Comparison of ENCODE assay signal across 8 mouse cellular contexts in genomic region chr7:80294062-80294763, GRCm38 (mm10). TPM values are rescaled to one million over a fixed set of nuclear protein-coding genes. Genes with fewer than 3 reads are reported as not detected.
DNase-seq lines count a peak whose midpoint lies in the region; ATAC-seq and TF ChIP-seq lines count a peak whose summit lies in the region.

Prc1 (plus strand) TSS chr7:80294450.

- H3K27me3 ChIP-seq in forebrain, embryonic 15.5 days, result no peaks in the 10 kb centered on the region

- intact Hi-C loops in heart, postnatal 25 days (cut with DNase I), result no loop called here

- WGBS in forebrain, embryonic 15.5 days, result under 1% methylated on average over 52 of the region's 52 CpGs
- WGBS in lung, adult 2 months, result under 1% methylated on average over 52 of the region's 52 CpGs

- TF ChIP-seq POLR2A in lung, adult 2 months (IDR thresholded peaks at IDR 0.05; ENCODE audit: borderline replicate concordance, extremely low read depth, low read depth, low read length), result peak; percentile 48; the same call in 1 of the 2 replicates

- ATAC-seq in forebrain, embryonic 15.5 days (replicated peaks), result peak; percentile 99
- peak; percentile 99 for ATAC-seq in neutrophil, adult 5-6 weeks (ENCODE audit: extremely low read depth, insufficient number of reproducible peaks, low FRiP score, poor library complexity, severe bottlenecking)

- H3K9me3 ChIP-seq in ES-E14 (ENCODE audit: control insufficient read depth, insufficient read depth, low read depth, low read length), result no peaks in the 10 kb centered on the region
- H3K9me3 ChIP-seq in forebrain, embryonic 15.5 days, result no peaks in the 10 kb centered on the region

- no peak for TF ChIP-seq CTCF in lung, adult 2 months (IDR thresholded peaks at IDR 0.05; ENCODE audit: insufficient read depth, low read length)

- peaks cover 14% of the 10 kb centered on the region; the same call in 1 of the 2 replicates for H3K36me3 ChIP-seq in ES-E14 (ENCODE audit: control insufficient read depth, insufficient read depth, low read length, poor library complexity, severe bottlenecking)
- H3K36me3 ChIP-seq in forebrain, embryonic 15.5 days, result peaks cover 20% of the 10 kb centered on the region

- peak within 1 kb of the TSS; percentile 79 for H3K27ac ChIP-seq in ES-E14 (ENCODE audit: insufficient read depth, low read depth, low read length, poor library complexity, severe bottlenecking)
- peak within 1 kb of the TSS; percentile 72 for H3K27ac ChIP-seq in forebrain, embryonic 15.5 days (replicated peaks)

- H3K4me1 ChIP-seq in ES-E14 (ENCODE audit: control insufficient read depth in 2 of 2, insufficient read depth in 2 of 2, low read length in 2 of 2, poor library complexity in 1 of 2), result peaks cover 3 to 4% of the 10 kb centered on the region in 2 experiments; a peak in 2 of 4 replicates
- peaks cover 26% of the 10 kb centered on the region for H3K4me1 ChIP-seq in forebrain, embryonic 15.5 days
- H3K4me1 ChIP-seq in lung, adult 2 months (ENCODE audit: control insufficient read depth, insufficient read depth, low read length), result peaks cover 2% of the 10 kb centered on the region

- H3K9ac ChIP-seq in ES-E14 (ENCODE audit: insufficient read depth, low read depth, low read length, poor library complexity, severe bottlenecking), result peak within 1 kb of the TSS; percentile 96
- H3K9ac ChIP-seq in forebrain, embryonic 15.5 days (replicated peaks), result peak within 1 kb of the TSS; percentile 65

- peak within 1 kb of the TSS; percentile 91 to 99 for H3K4me3 ChIP-seq in ES-E14 (ENCODE audit: insufficient read depth in 1 of 2, low read depth in 1 of 2, low read length in 2 of 2, poor library complexity in 1 of 2, severe bottlenecking in 1 of 2)
- peak within 1 kb of the TSS; percentile 67 for H3K4me3 ChIP-seq in forebrain, embryonic 15.5 days
- peak within 1 kb of the TSS; percentile 92 for H3K4me3 ChIP-seq in lung, adult 2 months (replicated peaks; ENCODE audit: extremely low read depth, low read depth, low read length)

- DNase-seq in ES-E14 (ENCODE audit: low read depth, low spot score), result peak; percentile 92
- peak; percentile 99 for DNase-seq in cerebellum, adult 11-12 months
- DNase-seq in heart, postnatal 25 days (ENCODE audit: low spot score), result peak; percentile 98
- peak; percentile 98 to 99 for DNase-seq in layer of hippocampus, adult 18-20 months (ENCODE audit: low spot score in 2 of 2)
- DNase-seq in lung, adult 2 months, result peak; percentile 99
- peak; percentile 99 for DNase-seq in thymus, adult 18-20 months

- peak within 1 kb of the TSS; percentile 96 for H3K4me2 ChIP-seq in forebrain, embryonic 15.5 days (replicated peaks)

- in situ Hi-C loops in ES-E14 (cut with MboI; ENCODE audit: low sequenced_read_pairs in 2 of 2, unreplicated experiment in 2 of 2), result no loop called here

TF ChIP-seq in ES-E14, 5 proteins besides CTCF, POLR2A, EP300 and RAD21:
- TF ChIP-seq CHD2 (IDR thresholded peaks at IDR 0.05; ENCODE audit: low read depth, low read length) (peak; percentile 75), MAFK (IDR thresholded peaks at IDR 0.05; ENCODE audit: insufficient read depth, low read depth, low read length) (0 out of 2 replicates have a peak, but pooled peaks have one; percentile 16), ZNF384 (IDR thresholded peaks at IDR 0.05; ENCODE audit: low read depth, low read length) (no peak), ZC3H11A (IDR thresholded peaks at IDR 0.05; ENCODE audit: borderline replicate concordance, low read depth, low read length) (no peak), HCFC1 (IDR thresholded peaks at IDR 0.05; ENCODE audit: borderline replicate concordance, insufficient read depth, low read length) (no peak)

RNA-seq across cellular contexts. Expression of gene Prc1, which starts in this region (rescaled TPM):
- 91.0 and 103 TPM in 2 replicates for total RNA-seq in ES-E14 (2012; rRNA removed)
- polyA plus RNA-seq in forebrain, embryonic 15.5 days (2015; fragmentation: Nextera tagmentation; extraction: Ambion mirVana), result 91.2 and 94.4 TPM in 2 replicates
- total RNA-seq in heart, postnatal 25 days (2021), result 1 to 10 TPM; 2.9 to 3.7 TPM
- total RNA-seq in layer of hippocampus, adult 18-20 months (2021), result under 1 TPM; 0.45 to 0.48 TPM
- 2.0 and 5.2 TPM in 2 replicates for polyA plus RNA-seq in lung, adult 2 months (2012; rRNA removed)
- total RNA-seq in neutrophil, adult 5-6 weeks (2017), result 5.7 and 6.1 TPM in 2 replicates

Comparison
In these comparisons a context has a peak if more than half of its experiments do, and no peak if none do; other contexts are left out.
1. Peak in every context shown above with its lines: DNase-seq, ATAC-seq, H3K4me3 ChIP-seq and H3K27ac ChIP-seq.
2. RNA of gene Prc1 (total RNA-seq): 91.0 to 103 TPM in ES-E14; 5.7 to 6.1 TPM in neutrophil, adult 5-6 weeks, 2.9 to 3.7 TPM in heart, postnatal 25 days and 0.45 to 0.48 TPM in layer of hippocampus, adult 18-20 months; every median in the first group is over 10 times any median in the second.
3. RNA of gene Prc1 (polyA plus RNA-seq): 91.2 to 94.4 TPM in forebrain, embryonic 15.5 days; 2.0 to 5.2 TPM in lung, adult 2 months; every median in the first group is over 10 times any median in the second.
4. Peak in DNase-seq in layer of hippocampus, adult 18-20 months; RNA of the gene not detected or under 1 TPM.